In the genomic region with DNA sequence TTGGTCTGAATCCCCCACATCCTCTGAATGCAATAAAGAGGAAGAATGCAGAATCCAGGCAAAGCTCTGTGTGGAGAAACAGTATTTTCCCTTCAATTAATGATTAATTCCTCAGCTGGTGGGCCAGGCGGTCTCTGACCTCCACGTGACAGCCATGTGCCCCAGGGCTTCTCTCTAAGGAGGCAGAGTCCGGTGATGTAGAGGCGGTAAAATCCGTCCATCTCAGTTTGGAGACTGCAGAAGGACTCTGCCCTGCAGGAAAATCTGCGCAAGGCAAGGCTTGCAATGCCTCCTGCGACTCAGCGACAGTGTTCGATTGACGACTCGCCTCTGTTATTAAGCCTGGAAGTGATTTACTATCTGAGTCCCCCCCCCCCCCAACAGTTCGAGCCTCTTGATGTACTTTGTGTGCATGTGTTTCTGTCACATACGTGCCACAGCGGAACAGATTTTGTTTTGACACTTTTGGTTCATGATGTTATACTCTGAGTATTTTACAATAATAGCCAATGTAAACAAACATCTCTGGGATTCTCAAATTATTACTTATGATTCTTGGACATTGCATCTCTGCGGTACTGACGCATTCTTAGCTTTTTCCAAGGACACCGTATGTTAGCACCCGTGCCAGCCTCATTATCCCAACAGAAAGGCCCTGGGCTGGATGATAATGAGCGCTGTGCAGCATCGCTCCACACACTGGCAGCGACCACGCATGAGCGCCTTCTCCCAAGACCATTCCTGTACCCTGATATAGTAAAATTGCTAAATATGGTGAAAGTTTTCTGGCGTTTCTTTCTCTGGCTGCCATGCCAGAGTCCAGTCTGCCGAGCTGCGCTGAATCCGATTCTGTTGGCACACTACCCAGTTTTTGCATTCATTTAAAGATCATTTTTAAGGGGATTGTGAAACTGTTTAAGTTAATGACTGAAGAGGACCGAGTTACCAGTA, we compare ENCODE assay signal across 8 mouse cellular contexts. TPM values are rescaled to one million over a fixed set of nuclear protein-coding genes. Genes with fewer than 3 reads are reported as not detected.
DNase-seq lines count a peak whose midpoint lies in the region; ATAC-seq lines count a peak whose summit lies in the region.

No protein-coding gene starts in this region.

- H3K4me3 ChIP-seq in embryonic facial prominence, embryonic 11.5 days (ENCODE audit: low read depth, low read length) = peak overlapping the region; percentile 87
- peak overlapping the region; percentile 96 for H3K4me3 ChIP-seq in macrophage (ENCODE audit: inconsistent target)
- peak overlapping the region; percentile 56 for H3K4me3 ChIP-seq in stomach, embryonic 14.5 days (ENCODE audit: low read depth, low read length)

- H3K27me3 ChIP-seq in embryonic facial prominence, embryonic 11.5 days (ENCODE audit: control insufficient read depth, insufficient read depth, low read length) = no peaks in the 10 kb centered on the region
- no peaks in the 10 kb centered on the region for H3K27me3 ChIP-seq in stomach, embryonic 14.5 days (ENCODE audit: control insufficient read depth, insufficient read depth, low read length)

- peaks cover 38% of the 10 kb centered on the region for H3K79me2 ChIP-seq in macrophage (ENCODE audit: inconsistent target)

- H3K9ac ChIP-seq in embryonic facial prominence, embryonic 11.5 days (replicated peaks; ENCODE audit: low read length) = peak overlapping the region; percentile 76
- peak overlapping the region; percentile 39; the same call in 1 of the 2 replicates for H3K9ac ChIP-seq in stomach, embryonic 14.5 days (replicated peaks; ENCODE audit: low read depth, low read length)

- DNase-seq in adrenal gland, adult (ENCODE audit: inconsistent age in 2 of 2, low spot score in 1 of 2) = peak; percentile 72 to 93
- no peak for DNase-seq in adrenal gland, postnatal 4 days (ENCODE audit: low spot score in 2 of 2)
- DNase-seq in NIH3T3 (ENCODE audit: low read depth) = peak; percentile 88
- DNase-seq in embryonic facial prominence, embryonic 11.5 days (ENCODE audit: low spot score) = peak; percentile 71
- DNase-seq in heart, postnatal 14 days = peak; percentile 28 to 44
- peak; percentile 91 to 93 for DNase-seq in kidney, postnatal 36 days

- no peaks in the 10 kb centered on the region for H3K36me3 ChIP-seq in embryonic facial prominence, embryonic 11.5 days (replicated peaks; ENCODE audit: control insufficient read depth, insufficient read depth, low read depth, low read length)
- no peaks in the 10 kb centered on the region for H3K36me3 ChIP-seq in macrophage (ENCODE audit: inconsistent target)
- H3K36me3 ChIP-seq in stomach, embryonic 14.5 days (ENCODE audit: control insufficient read depth, insufficient read depth, low read length) = no peaks in the 10 kb centered on the region

- H3K9me3 ChIP-seq in embryonic facial prominence, embryonic 11.5 days (replicated peaks; ENCODE audit: control insufficient read depth, low read length) = no peaks in the 10 kb centered on the region
- no peaks in the 10 kb centered on the region for H3K9me3 ChIP-seq in stomach, embryonic 14.5 days (ENCODE audit: control insufficient read depth, low read depth, low read length)

- intact Hi-C loops in heart, postnatal 14 days (cut with DNase I) = loop anchor here (5.0 to 10.0 kb wide), 3 partner anchors 65 to 977 kb away; no protein-coding TSS in a partner anchor

- no peaks in the 10 kb centered on the region; the same call in none of the 2 replicates for H3K4me1 ChIP-seq in embryonic facial prominence, embryonic 11.5 days (ENCODE audit: control insufficient read depth, insufficient read depth, low read length)
- H3K4me1 ChIP-seq in stomach, embryonic 14.5 days (ENCODE audit: control insufficient read depth, insufficient read depth, low read length) = peaks cover 32% of the 10 kb centered on the region; the same call in 1 of the 2 replicates

- ATAC-seq in embryonic facial prominence, embryonic 11.5 days (replicated peaks; ENCODE audit: insufficient number of reproducible peaks, low FRiP score, low TSS enrichment, low read depth) = no peak
- ATAC-seq in stomach, embryonic 14.5 days (ENCODE audit: insufficient number of reproducible peaks, insufficient read depth, low FRiP score, low read depth) = no peak

- H3K27ac ChIP-seq in embryonic facial prominence, embryonic 11.5 days (replicated peaks; ENCODE audit: low read depth, low read length) = peak overlapping the region; percentile 99
- H3K27ac ChIP-seq in macrophage = peak overlapping the region; percentile 90
- peak overlapping the region; percentile 94 for H3K27ac ChIP-seq in stomach, embryonic 14.5 days (ENCODE audit: low read length)

- 3% methylated on average over 28 of the region's 28 CpGs for WGBS in embryonic facial prominence, embryonic 11.5 days
- 14% methylated on average over 28 of the region's 28 CpGs for WGBS in macrophage (ENCODE audit: missing documents)
- 7% methylated on average over 28 of the region's 28 CpGs for WGBS in stomach, embryonic 14.5 days

- H3K4me2 ChIP-seq in embryonic facial prominence, embryonic 11.5 days (ENCODE audit: low read depth, low read length) = peak overlapping the region; percentile 92
- H3K4me2 ChIP-seq in stomach, embryonic 14.5 days (replicated peaks; ENCODE audit: low read depth, low read length) = peak overlapping the region; percentile 59

RNA-seq across cellular contexts. Expression of a gene that starts 0.5 kb away (rescaled TPM):
- 100 to 1,000 TPM; 463 to 511 TPM for total RNA-seq in adrenal gland, postnatal 4 days (2021)
- 583 and 606 TPM in 2 replicates for polyA plus RNA-seq in embryonic facial prominence, embryonic 11.5 days (2014; fragmentation: Nextera tagmentation; extraction: Ambion mirVana)
- total RNA-seq in heart, postnatal 14 days (2021) = 10 to 100 TPM; 13.6 to 14.6 TPM
- 100 to 1,000 TPM in 25 of 26 experiments, 10 to 100 TPM in 1; 83.2 to 456 (median 269) TPM for total RNA-seq in macrophage (2018; cell fraction: chromatin; rRNA removed)
- total RNA-seq in macrophage (2018; cell fraction: cytosol; rRNA removed) = 100 to 1,000 TPM; 163 to 916 (median 449) TPM
- total RNA-seq in macrophage (2018; cell fraction: nucleus; rRNA removed) = 100 to 1,000 TPM; 117 to 702 (median 548) TPM
- 163 to 453 TPM (median 232 TPM) in 3 replicates for polyA plus RNA-seq in macrophage (2018)
- 441 and 450 TPM in 2 replicates for polyA plus RNA-seq in stomach, embryonic 14.5 days (2014; fragmentation: Nextera tagmentation; extraction: Ambion mirVana)

Comparison
In these comparisons a context has a peak if more than half of its experiments do, and no peak if none do; other contexts are left out.
1. DNase-seq: peak in adrenal gland, adult (2 of 2), NIH3T3 (single experiment), embryonic facial prominence, embryonic 11.5 days (single experiment), heart, postnatal 14 days (2 of 2) and kidney, postnatal 36 days (2 of 2); none in adrenal gland, postnatal 4 days (0 of 2).
2. Peak in every context shown above with its lines, with median percentiles within 50 percentile points of each other: H3K27ac ChIP-seq and H3K4me3 ChIP-seq.